Mouse (Mus musculus) fat pad, adult 2 months (tissue): ENCODE data around the gene Vmn2r46.
"Not testable (repeated sequence)": the region's sequence is repeated elsewhere in the genome, so short reads cannot be mapped to it uniquely, and the experiment has no call there.

ENCODE experiments used
- DNase-seq: peaks from one replicate; pipeline ENCODE4 v3.0.0-alpha.2; 2011; ENCODE audit warnings: low read depth, low spot score; ENCODE audit errors: extremely low read depth

Vmn2r46 gene

GRCm38 (mm10) chr7:9770471-9770870 is at the start of gene Vmn2r46:
TSS of gene Vmn2r46 (minus strand) at chr7:9770571.
- DNase-seq = not testable (repeated sequence)
